Mouse (Mus musculus) stomach, embryonic 15.5 days (tissue): Measurements from ENCODE around the gene Xpa. TPM values are rescaled to one million over a fixed set of nuclear protein-coding genes. Genes with fewer than 3 reads are reported as not detected.

Experiments used
- ATAC-seq: fragments of 200-750 bp; cut with Nextera tagmentation; 2 replicates; pipeline ENCODE4 v1.8.0; 2017; ENCODE audit warnings: low read depth, moderate number of reproducible peaks, moderate TSS enrichment; ENCODE audit not compliant: insufficient read depth, low FRiP score
- H3K27ac ChIP-seq: fragments of 300-500 bp; sonication (generic); 2 replicates; pipeline ENCODE4 v1.5.1; 2015; ENCODE audit warnings: mild to moderate bottlenecking, inconsistent platforms
- H3K27me3 ChIP-seq: fragments of 300-500 bp; sonication (generic); replicated peaks from 2 replicates; pipeline ENCODE4 v1.6.1; 2015; ENCODE audit warnings: inconsistent platforms
- H3K36me3 ChIP-seq: fragments of 300-500 bp; sonication (generic); 2 replicates; pipeline ENCODE4 v1.6.1; 2015; ENCODE audit warnings: inconsistent platforms
- H3K4me1 ChIP-seq: fragments of 300-500 bp; sonication (generic); 2 replicates; pipeline ENCODE4 v1.6.1; 2015; ENCODE audit warnings: inconsistent platforms
- H3K4me2 ChIP-seq: fragments of 300-500 bp; sonication (generic); 2 replicates; pipeline ENCODE4 v1.6.1; 2015; ENCODE audit warnings: mild to moderate bottlenecking, inconsistent platforms
- H3K4me3 ChIP-seq: fragments of 300-500 bp; sonication (generic); replicated peaks from 2 replicates; pipeline ENCODE4 v1.5.1; 2015; ENCODE audit warnings: inconsistent platforms
- H3K9ac ChIP-seq: fragments of 300-500 bp; sonication (generic); 2 replicates; pipeline ENCODE4 v1.6.1; 2015; ENCODE audit warnings: inconsistent platforms
- H3K9me3 ChIP-seq: fragments of 300-500 bp; sonication (generic); 2 replicates; pipeline ENCODE4 v1.6.1; 2016; ENCODE audit warnings: inconsistent platforms
- WGBS: fragments of 180-500 bp; shearing (Covaris S2); methylation state at CpG from one replicate; pipeline ENCODE4 v1.1.7; 2015; 5-methylcytosine and 5-hydroxymethylcytosine counted together
- polyA plus RNA-seq: library from polyadenylated mRNA; unstranded; fragments of >200 nt; fragmentation: Nextera tagmentation; extraction: Ambion mirVana; gene quantifications from 2 replicates; pipeline ENCODE4 v1.2.1, GENCODE M21; 2015

Gene Xpa
- polyA plus RNA-seq, 1 experiment from 2014 or later = 23.7 TPM

GRCm38 (mm10) chr4:46138287-46139222, 57.6 kb downstream of the Xpa start, which contains the start of the genes Ncbp1 and Tstd2:
TSS of gene Ncbp1 (plus strand) at chr4:46138613.
TSS of gene Tstd2 (minus strand) at chr4:46138694.
- peak within 1 kb of the TSS; percentile 82 for H3K9ac ChIP-seq
- H3K27me3 ChIP-seq = no peaks in the 10 kb centered on the region
- under 1% methylated on average over 88 of the region's 90 CpGs for WGBS
- peak within 1 kb of the TSS; percentile 99 for H3K27ac ChIP-seq
- H3K36me3 ChIP-seq = peaks cover 12% of the 10 kb centered on the region; the same call in 1 of the 2 replicates
- peak; percentile 87 for ATAC-seq
- no peaks in the 10 kb centered on the region for H3K9me3 ChIP-seq
- H3K4me3 ChIP-seq = peak within 1 kb of the TSS; percentile 75
- H3K4me1 ChIP-seq = peaks cover 6% of the 10 kb centered on the region; the same call in 1 of the 2 replicates
- H3K4me2 ChIP-seq = peak within 1 kb of the TSS; percentile 77

DNA sequence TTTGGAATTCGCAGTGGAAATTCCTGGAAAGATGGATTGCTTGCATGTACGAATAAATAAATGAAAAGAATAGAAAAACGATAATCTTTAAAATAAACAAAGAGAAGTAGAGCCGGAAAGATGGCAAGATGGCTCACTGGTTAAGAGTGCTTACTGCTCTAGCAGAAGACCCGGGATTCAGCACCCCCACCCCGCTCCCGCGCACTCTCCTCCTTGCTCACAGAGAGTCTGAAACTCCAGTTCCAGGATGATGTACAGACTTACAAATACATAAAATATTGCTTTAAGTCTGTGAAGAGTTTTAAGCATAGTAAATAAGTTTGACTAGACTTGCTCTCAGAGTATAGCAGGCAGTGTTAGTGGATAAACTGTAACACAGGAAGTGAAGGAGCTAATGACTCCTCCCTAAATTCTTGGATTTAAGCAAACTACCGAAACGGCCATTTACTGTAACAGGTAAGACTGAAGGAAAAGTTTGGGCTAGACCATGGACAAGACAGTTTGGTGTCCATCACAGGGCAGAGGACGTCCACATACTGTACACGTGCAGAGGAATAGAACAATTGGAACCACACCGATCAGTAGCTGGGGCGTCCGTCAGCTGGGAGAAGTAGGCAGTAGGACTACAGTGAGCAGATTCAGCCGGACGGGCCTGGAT, 58.4 kb downstream of the Xpa start:
- Histone ChIP-seq H3K9me3 (no peaks in the 10 kb centered on the region), H3K9ac (peak overlapping the region; percentile 82), H3K4me1 (peaks cover 6% of the 10 kb centered on the region; the same call in 1 of the 2 replicates), H3K27ac (peak overlapping the region; percentile 99), H3K36me3 (peaks cover 16% of the 10 kb centered on the region; the same call in 1 of the 2 replicates), H3K4me2 (peak overlapping the region; percentile 77), H3K27me3 (no peaks in the 10 kb centered on the region), H3K4me3 (peak overlapping the region; percentile 75)
- 3% methylated on average over 17 of the region's 17 CpGs for WGBS
- ATAC-seq = peak; percentile 55

GRCm38 (mm10) chr4:46131791-46132190, 64.3 kb downstream of the Xpa start:
- H3K27ac ChIP-seq = no peak overlapping the region
- no peak overlapping the region for H3K9ac ChIP-seq
- no peaks in the 10 kb centered on the region; the same call in 1 of the 2 replicates for H3K4me1 ChIP-seq
- H3K4me3 ChIP-seq = no peak overlapping the region
- H3K36me3 ChIP-seq = peaks cover 50% of the 10 kb centered on the region
- no peaks in the 10 kb centered on the region for H3K27me3 ChIP-seq
- H3K4me2 ChIP-seq = no peak overlapping the region
- H3K9me3 ChIP-seq = no peaks in the 10 kb centered on the region
- WGBS = 87% methylated on average over 6 of the region's 6 CpGs
- ATAC-seq = no peak

- no peak overlapping the region for H3K9ac ChIP-seq
- H3K4me1 ChIP-seq = no peaks in the 10 kb centered on the region
- no peak for ATAC-seq
- peaks cover 55% of the 10 kb centered on the region for H3K36me3 ChIP-seq
- no peak overlapping the region for H3K4me2 ChIP-seq
- H3K9me3 ChIP-seq = no peaks in the 10 kb centered on the region
- no peak overlapping the region for H3K27ac ChIP-seq
- 71% methylated on average over 3 of the region's 3 CpGs for WGBS
- no peak overlapping the region for H3K4me3 ChIP-seq
- no peaks in the 10 kb centered on the region for H3K27me3 ChIP-seq
Observed at GRCm38 (mm10) chr4:46130221-46130620, 65.9 kb downstream of the Xpa start.

DNA sequence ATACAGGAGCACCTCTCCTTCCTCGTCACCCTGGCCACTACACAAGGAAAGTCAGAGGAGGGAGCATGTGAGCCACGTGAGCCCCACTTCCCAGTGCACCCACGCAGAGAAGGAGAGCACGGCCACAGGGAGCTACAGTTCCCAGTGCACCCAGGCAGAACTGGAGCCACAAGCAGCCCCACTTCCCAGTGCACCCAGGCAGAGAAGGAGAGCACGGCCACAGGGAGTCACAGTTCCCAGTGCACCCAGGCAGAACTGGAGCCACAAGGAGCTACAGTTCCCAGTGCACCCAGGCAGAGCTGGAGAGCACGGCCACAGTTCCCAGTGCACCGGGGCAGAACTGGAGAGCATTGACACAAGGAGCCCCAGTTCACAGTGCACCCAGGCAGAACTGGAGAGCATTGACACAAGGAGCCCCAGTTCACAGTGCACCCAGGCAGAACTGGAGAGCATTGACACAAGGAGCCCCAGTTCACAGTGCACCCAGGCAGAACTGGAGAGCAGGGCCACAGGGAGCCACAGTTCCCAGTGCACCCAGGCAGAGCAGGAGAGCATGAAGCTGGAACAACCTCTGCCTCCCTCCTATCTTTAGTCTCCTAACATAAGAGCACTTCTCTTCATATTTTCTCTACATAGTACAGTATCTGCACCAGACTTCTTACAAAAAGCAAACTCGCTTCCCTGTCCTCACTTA, 66.7 kb downstream of the Xpa start:
- Histone ChIP-seq H3K36me3 (peaks cover 55% of the 10 kb centered on the region), H3K27ac (no peak overlapping the region)

DNA sequence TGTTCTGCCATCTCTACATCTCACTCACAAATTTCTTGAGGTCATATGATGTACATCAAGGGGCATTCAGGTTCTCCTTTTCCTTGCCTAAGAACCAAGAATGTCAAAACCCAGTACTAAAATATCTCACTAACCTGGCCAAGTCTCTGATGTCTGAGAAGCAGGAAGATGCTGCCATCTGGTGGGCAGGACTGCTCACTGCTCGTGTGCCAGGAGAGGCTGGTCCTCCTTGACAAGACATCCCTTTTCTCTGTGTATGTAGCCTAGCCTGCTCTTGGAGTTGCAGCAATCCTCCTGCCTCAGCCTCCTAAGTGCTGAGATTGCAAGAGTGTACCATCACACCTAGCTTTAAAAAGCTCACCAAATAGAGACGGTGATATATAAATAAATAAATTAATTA, 69.6 kb downstream of the Xpa start:
- no peak overlapping the region for H3K9ac ChIP-seq
- 34% methylated on average over 2 of the region's 2 CpGs for WGBS
- H3K4me2 ChIP-seq = no peak overlapping the region
- no peaks in the 10 kb centered on the region for H3K9me3 ChIP-seq
- H3K4me1 ChIP-seq = no peaks in the 10 kb centered on the region
- peak; percentile 56; the same call in 1 of the 2 replicates for ATAC-seq
- H3K27ac ChIP-seq = no peak overlapping the region
- peaks cover 45% of the 10 kb centered on the region for H3K36me3 ChIP-seq
- H3K4me3 ChIP-seq = no peak overlapping the region
- H3K27me3 ChIP-seq = no peaks in the 10 kb centered on the region

More for the DNA sequence above, 66.7 kb downstream of the Xpa start:
- no peaks in the 10 kb centered on the region for H3K4me1 ChIP-seq
- H3K4me2 ChIP-seq = no peak overlapping the region
- H3K4me3 ChIP-seq = no peak overlapping the region
- no peaks in the 10 kb centered on the region for H3K9me3 ChIP-seq
- no peak for ATAC-seq
- no peak overlapping the region for H3K9ac ChIP-seq
- H3K27me3 ChIP-seq = no peaks in the 10 kb centered on the region
- 93% methylated on average over 8 of the region's 8 CpGs for WGBS

GRCm38 (mm10) chr4:46123358-46123757, 72.8 kb downstream of the Xpa start:
- Histone ChIP-seq H3K4me1 (no peaks in the 10 kb centered on the region), H3K9me3 (no peaks in the 10 kb centered on the region), H3K9ac (no peak overlapping the region), H3K4me2 (no peak overlapping the region), H3K27ac (no peak overlapping the region), H3K4me3 (no peak overlapping the region), H3K27me3 (no peaks in the 10 kb centered on the region), H3K36me3 (peaks cover 43% of the 10 kb centered on the region)
- 74% methylated on average over 6 of the region's 6 CpGs for WGBS
- ATAC-seq = no peak

- Histone ChIP-seq H3K9ac (no peak overlapping the region), H3K36me3 (peaks cover 49% of the 10 kb centered on the region), H3K4me1 (no peaks in the 10 kb centered on the region), H3K4me3 (no peak overlapping the region), H3K9me3 (no peaks in the 10 kb centered on the region), H3K27ac (no peak overlapping the region), H3K4me2 (no peak overlapping the region), H3K27me3 (no peaks in the 10 kb centered on the region)
- ATAC-seq = no peak
- WGBS = 79% methylated on average over 3 of the region's 3 CpGs
Observed at GRCm38 (mm10) chr4:46120767-46121166, 75.3 kb downstream of the Xpa start.

DNA sequence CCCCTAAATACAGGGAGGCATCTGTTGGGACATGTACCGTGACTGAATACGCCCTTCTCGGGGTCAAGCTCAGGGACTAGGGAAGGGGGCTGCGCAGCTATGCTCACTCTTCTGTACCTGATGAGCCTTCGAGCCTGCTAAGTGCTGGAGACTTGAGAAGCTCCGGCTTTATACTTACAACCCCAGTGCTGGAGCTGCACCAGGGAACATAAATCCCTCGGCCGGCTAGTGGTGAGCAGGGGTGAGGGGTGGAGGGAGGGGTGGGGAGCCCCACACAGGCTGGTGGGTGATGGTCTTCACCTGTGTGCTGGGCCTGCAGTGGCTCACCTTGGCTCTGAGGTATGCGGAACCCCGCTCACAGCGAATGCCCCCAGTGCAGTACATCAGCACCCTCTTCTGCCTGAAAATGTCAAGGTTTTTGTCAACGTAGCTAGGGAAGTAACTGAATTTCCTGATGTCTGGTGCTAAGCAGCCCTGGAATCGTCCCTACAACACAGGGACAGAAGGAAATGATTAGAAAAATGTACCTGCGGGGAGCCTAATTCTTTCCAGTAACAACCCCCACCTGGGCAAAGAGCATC, 76.5 kb downstream of the Xpa start:
- no peak overlapping the region for H3K4me3 ChIP-seq
- WGBS = 94% methylated on average over 14 of the region's 14 CpGs

DNA sequence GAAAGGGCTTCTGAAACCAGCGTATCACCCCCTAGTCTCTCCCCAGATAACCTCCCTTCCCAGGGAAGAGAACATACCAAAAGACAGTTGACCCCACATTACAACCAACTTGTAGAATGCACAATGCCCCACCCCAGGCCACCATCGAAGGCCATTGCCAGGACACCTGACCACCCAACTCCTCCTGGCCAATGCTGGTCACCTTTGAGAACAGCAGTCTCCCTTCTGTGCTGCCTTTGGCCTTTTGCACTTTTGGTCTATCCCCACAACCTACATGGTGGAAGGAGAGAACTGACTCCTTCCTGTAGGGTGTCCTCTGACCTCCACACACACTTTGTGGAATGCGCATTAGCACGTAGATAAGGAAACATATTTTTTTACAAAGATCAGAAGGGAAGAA, 78.6 kb downstream of the Xpa start:
- 93% methylated on average over 4 of the region's 4 CpGs for WGBS
- Histone ChIP-seq H3K9ac (no peak overlapping the region), H3K27me3 (no peaks in the 10 kb centered on the region), H3K4me2 (no peak overlapping the region), H3K4me1 (no peaks in the 10 kb centered on the region), H3K9me3 (no peaks in the 10 kb centered on the region), H3K4me3 (no peak overlapping the region), H3K36me3 (peaks cover 50% of the 10 kb centered on the region), H3K27ac (no peak overlapping the region)
- no peak for ATAC-seq

More for the DNA sequence above, 76.5 kb downstream of the Xpa start:
- H3K36me3 ChIP-seq = peaks cover 53% of the 10 kb centered on the region
- no peaks in the 10 kb centered on the region for H3K9me3 ChIP-seq
- H3K4me1 ChIP-seq = no peaks in the 10 kb centered on the region
- no peak overlapping the region for H3K4me2 ChIP-seq
- H3K27me3 ChIP-seq = no peaks in the 10 kb centered on the region
- no peak overlapping the region for H3K9ac ChIP-seq
- ATAC-seq = no peak
- H3K27ac ChIP-seq = no peak overlapping the region

DNA sequence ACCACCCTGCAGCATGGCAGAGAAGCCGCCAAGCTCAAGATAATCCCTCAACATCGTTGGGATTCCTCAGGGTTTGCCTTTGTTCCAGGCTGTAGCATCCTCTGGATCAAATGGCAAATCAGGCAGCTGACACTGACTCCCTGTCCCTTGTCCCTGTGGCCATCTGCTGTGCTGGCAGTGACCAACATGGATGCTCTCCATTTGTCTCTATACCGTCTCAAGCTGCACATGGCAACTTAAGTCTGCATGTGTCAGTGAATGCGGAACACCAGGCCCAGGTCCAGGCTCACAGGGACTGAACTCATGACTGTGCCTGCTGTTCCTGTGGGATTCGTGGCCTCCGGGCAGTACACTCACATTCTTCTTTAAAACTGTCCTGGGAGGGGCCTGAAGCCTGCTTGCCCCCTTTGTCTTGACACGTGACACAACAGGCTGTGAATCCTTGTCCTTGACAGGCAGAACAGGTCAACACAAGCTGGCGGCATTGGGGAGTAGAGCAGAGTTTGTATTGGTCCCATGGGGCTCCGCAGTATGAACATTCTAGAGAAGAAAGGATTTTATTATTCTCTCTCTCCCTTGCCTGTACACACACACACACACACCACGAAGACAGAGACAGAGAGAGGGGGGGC, 79.5 kb downstream of the Xpa start:
- Histone ChIP-seq H3K36me3 (peaks cover 50% of the 10 kb centered on the region), H3K9ac (no peak overlapping the region), H3K4me3 (no peak overlapping the region), H3K27ac (no peak overlapping the region), H3K9me3 (no peaks in the 10 kb centered on the region), H3K27me3 (no peaks in the 10 kb centered on the region), H3K4me1 (no peaks in the 10 kb centered on the region), H3K4me2 (no peak overlapping the region)
- ATAC-seq = no peak
- 81% methylated on average over 10 of the region's 10 CpGs for WGBS
